Mouse (Mus musculus) kidney, postnatal 10 days (tissue): ENCODE data around the gene Prm1.
A peak's percentile ranks its signal among the peaks of the same experiment; 100 is the strongest.
"Not testable (repeated sequence)": the region's sequence is repeated elsewhere in the genome, so short reads cannot be mapped to it uniquely, and the experiment has no call there.

Source experiments
- DNase-seq: peaks from one replicate; pipeline ENCODE4 v3.0.0; 2021; ENCODE audit warnings: mixed read lengths

The Prm1 gene

DNA sequence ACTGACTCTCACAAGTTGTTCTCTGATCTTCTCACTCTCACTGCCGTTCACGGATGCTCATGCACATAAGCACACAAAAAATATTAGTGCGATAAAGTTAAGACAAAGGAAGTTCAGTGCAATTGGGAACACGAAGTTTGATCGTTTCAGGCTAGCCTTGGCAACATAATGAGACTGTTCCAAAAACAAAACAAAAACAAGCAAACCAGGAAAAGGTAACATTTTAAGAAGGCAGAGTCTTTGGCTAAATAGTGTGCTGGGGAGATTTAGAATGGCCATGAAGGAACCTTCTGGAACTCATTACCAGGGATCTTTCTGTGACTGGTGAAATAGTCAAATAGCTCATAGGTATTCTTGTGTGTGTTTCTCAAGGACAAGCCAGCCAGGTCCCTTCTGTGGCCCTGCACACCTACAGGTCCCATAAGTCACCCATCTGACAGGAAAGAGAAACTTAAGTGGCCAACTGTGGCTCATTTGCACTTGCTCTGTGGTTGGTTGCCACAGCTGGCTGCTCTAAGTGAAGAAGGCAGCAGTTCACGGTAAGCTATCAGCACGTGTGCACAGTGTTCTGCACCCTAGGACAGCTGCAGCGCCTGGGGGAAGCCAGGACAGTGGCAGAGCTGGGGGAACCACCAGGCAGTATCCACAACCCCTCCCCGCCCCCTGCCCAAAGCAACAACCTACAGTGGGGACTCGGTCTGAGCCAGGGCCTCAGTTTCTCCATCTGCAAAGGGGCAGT, at the start of gene Prm1:
Gene Prm1, minus strand, starts transcription at position 51 of the 739 bp plus-strand sequence.
- no peak for DNase-seq

DNA sequence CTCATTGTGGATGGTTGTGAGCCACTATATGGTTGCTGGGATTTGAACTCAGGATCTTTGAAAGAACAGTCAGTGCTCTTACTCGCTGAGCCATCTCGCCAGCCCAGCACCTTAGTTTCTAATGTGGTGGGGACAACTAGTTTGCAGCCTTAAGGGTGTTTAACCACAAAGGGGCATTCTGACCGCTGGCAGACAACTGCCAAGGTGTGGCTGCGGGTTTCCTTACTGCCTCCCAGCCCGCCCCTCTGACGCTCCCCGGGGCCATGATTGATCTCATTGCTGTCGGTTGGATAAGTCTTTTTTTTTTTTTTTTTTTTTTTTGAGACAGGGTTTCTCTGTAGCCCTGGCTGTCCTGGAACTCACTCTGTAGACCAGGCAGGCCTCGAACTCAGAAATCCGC, 46.6 kb upstream of the Prm1 start:
- DNase-seq, result not testable (repeated sequence)

DNA sequence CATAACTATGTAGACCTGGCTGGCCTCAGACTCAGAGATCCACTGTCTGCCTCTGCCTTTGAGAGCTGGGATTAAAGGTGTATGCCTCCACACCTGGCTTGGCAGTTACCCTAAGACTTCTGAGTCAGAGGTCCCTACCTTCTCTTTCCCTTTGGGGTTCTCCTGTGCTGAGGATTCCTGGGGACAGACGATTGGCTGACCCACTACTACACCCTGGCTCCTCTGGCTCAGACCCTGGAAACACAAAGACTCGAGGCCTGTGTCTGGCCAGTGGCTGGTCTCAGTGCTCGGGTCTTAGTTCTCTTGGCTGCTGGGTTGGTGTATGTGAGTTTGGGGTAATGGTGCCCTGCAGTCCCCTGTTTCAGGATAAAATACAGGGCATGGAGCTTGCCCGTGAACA, 45.3 kb upstream of the Prm1 start:
- no peak for DNase-seq

DNA sequence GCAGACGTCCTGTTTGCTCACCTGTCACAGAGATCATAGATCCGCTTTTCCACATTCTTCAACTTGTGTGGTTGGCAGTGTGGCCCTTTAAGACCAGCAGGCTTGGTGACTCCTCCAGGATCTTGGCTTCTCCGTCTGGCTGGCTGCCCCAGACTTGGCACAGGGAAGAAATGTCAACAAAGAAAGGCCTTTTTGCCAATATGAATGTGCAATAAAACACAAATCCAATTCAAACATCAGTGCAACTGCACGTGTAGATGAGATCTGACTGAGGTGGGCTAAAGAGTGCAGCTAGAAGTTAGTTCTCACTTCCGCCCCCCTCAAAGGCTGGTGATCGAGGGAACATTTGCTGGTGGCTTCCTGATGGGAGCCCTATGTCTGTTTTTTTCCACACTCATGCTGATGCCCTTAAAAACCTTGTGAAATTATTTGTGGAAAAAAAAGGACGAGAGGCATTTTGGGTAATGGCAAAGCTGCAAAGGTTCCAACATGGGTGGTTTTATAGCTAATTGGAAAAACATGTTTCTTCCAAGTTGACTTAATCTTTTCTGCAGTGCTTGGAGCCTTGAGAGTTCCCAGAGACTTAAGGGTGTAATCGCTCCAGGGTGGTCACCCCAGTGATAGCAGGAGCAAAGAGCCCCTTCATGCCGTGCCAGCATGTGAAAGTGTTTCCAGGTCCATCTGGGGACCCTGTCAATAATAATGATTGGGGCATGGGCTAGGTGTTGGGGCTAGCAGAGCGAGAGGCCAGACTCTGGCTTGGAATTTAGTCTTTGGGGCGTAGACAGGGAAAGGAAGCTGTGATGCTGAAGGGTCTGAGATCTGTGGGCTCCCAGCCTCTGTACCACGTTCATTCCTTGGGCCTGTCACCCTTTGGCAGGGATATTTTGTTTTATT, 44.6 kb upstream of the Prm1 start:
- peak; percentile 66 for DNase-seq

DNA sequence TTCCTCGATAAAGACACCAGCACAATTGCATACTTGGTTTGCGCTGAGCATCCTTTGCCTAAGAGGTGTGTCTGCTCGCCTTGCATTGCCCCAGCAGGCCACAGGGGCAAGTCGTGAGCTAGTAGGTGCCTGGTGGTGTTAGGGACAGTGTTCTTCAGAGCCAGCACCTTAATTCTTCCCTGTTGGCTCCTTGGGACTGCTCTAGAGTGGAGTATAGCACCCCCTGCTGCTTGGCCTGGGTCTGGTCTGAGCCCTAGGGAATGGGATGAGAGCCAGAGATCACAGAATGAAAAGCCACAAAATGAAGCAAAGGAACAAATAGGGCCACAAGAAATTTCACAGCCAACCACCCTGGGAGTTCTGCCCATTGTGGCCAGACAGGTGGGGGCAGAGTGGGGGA, 40.9 kb upstream of the Prm1 start:
- peak; percentile 84 for DNase-seq

DNA sequence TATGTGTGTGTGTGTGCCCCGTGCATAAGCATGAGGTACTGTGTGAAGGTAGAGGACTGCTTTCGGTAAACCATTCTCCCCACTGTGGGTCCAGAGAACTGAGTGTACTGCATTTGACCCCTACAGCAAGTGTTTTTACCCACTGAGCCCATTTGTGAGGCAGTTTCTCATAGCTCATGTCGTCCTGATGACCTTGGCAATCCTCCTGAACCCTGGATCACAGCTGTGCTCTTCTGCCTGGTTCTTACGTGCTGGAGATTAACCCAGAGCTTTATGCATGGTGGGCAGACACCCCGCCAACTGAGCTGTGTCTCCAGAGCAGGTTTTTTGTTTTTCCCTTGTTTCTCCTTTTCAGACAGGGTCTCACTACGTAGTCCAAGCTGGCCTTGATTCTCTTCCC, 40.3 kb upstream of the Prm1 start:
- DNase-seq, result no peak

DNA sequence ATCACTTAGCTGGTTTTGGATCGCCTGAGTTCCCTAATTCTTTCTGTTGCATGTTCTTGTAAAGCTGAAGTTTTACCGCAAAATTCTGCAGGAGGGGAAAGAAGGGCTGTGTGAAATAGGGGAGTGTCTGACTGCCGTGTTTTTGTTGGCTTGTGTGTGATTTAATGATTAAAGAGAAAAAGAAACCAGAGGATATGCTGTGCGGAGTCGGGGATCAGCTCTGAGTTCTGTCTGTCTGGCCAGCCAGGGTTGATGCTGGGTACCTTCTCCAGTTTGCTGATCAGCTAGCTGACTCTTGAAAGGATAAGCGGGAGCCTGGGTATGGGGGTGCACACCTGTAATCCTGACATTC, 38.7 kb upstream of the Prm1 start:
- DNase-seq, result no peak

DNA sequence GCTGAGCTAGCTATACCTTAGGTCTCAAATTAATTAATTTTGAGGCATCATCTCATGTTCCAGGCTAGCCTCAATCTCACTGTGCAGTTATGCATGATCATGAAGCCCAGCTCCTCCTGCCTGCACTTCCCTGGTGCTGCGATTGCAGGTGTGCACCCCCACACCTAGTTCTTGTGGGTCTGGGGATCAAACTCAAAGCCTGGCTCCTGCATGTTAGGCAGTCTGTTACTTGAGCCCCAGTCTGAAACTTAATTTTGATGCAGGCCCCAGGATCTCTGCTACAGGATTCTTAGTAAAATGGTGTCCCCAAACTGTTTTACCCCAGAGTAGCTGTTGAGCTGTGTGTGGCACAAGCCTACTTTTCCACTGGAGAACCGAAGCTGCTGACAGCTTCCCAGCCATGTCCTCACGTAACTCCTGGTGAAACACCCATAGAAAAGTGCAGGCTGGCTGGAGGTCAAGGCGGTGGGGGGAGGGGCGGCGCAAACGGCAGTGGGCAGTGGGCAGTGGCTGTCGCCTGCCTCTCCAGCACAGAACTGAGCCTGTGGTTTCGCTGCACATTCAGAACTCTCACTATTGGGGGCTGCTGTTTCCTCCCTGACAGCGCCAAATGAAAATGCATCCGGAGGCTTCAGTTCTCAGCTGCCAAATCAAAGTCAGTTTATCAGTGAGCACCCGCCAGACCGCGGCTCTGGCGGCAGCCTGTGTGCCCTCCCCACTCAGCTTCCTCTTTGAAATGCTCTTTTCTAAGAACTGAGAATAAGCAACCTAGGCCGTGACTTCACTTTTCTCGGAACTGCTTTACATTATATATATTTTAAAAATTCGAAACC, 38.1 kb upstream of the Prm1 start:
- peak; percentile 69 for DNase-seq

DNA sequence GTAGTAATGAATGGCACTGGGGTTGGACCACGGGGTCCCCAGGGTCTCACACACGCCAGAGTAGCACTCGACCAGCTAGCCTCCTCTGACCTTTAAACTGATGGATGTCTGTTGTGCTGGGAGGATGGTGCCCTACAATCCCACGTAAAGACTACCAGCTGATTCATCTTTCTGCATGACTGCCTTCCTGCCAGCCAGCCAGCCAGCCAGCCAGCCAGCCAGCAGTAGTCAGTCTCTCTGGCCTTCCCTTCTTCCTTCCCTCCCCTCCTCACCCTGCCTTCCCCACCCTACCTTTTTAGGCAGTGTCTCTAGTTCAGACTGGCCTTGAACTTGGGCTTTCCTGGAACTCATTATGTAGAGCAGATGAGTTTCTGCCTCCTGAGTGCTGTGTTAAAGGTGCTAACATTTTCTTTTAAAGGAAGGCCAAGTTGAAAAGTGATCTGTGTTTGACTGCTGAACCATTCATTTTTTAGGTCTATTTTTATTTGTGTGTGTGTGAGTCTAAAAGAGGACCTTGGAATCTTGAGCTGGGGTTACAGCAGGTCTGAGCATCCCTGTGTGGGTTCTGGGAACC, 36.7 kb upstream of the Prm1 start:
- DNase-seq, result peak; percentile 52

DNA sequence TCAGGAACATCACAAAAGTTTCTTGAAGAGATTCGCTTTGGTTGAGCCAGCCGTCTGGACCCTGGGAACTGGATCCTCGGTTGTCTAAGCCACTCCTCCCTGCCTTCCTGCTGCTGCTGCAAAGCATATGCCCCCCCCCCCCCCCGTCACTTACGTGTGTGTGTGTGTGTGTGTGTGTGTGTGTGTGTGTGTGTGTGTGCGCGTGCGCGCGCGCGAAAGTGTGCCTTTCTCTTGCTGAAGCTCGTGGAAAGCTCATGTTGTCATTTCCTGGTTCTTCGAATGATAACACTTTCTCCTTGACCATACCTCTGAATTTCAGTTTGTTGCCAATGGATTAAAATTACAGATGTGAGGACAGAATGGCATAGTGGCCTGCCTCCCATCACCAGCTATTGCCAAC, 34.4 kb upstream of the Prm1 start:
- DNase-seq, result no peak

DNA sequence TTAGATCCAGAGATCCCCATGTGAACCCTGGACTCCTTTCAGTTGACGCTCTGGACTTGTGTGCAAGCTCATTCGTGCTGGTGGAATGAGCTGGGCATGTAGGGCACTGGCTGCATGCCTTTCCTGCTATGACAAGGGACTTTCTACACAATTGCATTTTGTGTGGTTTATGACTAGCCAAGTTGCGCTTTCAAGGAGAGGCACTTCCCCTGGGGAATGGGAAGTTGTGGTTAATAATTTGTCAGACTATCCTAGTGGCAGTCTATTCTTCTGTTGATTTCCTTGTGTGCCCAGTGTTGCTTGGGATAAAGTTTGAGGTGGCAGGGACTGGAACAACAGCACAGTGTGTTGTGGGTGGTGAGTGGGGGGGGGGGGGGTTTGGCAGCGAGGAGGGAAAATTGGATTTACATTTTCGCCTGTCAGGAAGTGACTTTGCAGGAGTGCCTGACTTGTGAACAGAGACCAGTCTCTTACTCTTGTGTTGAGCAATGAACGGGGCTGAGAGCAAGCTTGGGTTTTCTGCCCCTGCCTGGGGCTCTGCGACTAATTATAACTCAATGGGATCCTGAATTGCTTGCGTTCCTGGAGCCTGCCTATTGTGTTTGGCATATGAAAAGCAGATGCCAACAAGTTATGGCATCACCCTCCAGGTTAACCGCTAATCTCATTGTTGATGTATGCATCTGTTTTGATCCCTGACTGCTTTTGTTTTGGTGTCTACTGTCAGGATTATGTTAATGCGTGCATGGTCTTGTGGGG, 33.0 kb upstream of the Prm1 start:
- DNase-seq, result no peak

DNA sequence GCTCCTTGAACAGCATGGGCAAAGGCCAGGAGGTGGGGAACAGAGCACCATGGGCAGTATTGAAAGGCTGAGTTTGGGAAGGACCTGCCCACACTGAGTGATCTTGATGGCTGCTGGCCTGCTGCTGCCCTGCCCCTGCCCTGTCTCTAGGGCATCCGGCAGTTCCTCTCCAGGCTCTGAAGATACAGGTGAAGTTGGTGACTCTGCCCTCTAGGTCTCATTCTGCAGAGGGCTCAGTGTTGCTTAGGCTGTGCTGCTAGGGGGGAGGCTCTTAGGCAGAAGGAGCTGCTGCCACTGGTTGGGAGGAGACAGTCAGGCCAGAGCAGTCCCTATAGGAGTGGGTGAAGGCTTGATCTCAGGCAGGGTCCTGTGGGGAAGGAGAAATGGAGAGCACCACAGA, 32.3 kb upstream of the Prm1 start:
- no peak for DNase-seq

DNA sequence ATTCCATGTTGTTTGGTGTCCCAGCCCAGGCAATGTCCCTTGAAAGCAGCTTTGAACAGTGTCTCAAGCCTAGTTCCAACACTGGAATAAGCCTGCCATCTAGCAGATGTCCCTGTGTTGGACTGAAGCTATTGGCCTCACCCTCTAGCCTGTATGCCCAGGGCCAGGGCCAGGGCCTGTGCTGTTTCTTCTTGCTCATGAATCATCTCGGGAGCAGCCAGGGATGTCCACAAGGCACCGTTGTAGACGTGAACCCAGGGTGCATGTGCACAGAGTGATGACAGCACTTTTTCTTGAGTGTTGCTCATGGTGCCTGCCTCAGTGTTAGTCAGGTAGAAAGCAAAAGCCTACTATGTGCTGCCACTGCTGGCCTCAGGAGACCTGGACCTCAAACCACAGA, 31.6 kb upstream of the Prm1 start:
- DNase-seq, result no peak

DNA sequence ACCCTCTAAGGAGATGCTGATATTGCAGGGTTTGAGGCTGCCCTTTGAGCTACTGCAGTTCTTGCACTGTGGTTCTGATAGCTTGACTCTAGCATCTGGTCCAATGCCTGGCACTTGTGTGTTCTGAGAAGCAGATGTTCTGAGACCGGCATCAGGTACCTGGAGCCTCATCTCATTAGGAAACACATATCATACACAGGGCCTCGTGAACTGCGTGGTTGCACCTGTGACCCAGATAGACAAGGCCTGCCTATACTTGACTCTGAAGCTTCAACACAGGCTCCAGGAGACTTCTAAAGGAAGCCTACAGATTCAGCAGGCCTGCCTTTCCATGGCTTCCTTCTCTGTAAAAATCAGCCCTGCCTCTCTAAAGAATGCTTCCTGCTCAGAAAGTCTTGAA, 30.7 kb upstream of the Prm1 start:
- no peak for DNase-seq

DNA sequence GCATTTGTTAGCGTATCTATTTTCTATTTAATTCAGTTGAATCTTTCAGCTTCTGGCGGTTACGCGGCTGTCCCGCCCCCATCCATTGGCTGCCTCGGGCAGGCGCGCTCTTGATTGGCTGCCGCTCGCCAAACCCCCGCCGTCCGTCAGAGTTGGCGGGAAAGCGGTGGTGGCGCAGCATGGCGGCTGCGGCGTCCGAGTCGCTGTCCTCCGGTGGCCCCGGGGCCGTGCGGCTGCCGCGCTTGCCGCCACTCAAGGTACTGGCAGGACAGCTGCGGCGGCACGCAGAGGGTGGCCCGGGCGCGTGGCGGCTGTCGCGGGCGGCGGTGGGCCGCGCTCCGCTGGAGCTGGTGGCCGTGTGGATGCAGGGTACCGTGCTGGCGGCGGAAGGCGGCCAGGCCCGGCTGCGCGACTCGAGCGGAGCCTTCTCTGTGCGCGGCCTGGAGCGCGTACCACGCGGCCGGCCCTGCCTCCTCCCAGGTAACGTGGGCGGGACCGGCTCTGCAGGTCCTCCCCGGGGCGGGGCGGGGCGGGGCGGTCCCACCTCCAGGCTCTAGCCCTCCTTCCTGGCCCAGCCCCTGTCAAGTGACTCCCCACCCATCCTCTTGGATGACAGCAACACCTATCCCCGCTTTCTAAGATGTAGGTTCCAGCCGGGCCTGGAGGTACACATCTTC, 29.4 kb upstream of the Prm1 start, which contains the start of gene Rmi2:
Gene Rmi2, plus strand, starts transcription at position 149 of the 677 bp plus-strand sequence.
- peak; percentile 93 for DNase-seq

DNA sequence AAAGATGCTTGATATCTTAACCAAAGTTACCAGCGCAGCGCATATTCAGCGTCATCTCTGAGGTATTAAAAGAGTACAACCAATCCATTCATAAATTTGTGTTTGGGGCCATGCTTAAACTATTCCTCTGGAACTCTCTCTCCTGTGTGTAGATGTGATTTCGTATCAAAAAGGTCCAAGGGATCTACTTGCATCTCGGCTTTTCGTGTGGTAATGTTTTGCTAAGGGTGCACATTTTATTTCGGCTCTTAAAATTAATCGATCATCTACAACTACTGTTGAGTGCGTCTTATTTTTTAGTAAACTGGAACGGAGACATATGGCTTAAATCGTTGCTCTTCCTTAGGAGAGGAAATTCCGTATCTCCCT, 28.9 kb upstream of the Prm1 start:
- no peak for DNase-seq

DNA sequence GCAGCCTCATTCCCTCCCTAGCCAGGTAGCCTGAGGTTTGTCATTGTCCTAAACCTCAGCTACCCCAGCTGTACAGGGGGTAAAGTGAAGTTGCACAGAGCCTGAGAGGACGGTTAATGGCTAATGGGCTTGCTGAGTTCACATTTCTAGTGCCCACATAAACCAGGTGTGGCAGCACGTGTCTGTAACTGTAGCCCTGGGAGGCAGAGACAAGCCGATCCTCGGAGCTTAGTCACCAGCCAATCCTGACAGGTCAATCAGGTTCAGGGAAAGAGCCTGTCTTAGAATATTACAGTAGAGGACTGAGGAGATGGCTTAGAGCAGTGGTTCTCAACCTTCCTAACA, 22.8 kb upstream of the Prm1 start:
- no peak for DNase-seq

DNA sequence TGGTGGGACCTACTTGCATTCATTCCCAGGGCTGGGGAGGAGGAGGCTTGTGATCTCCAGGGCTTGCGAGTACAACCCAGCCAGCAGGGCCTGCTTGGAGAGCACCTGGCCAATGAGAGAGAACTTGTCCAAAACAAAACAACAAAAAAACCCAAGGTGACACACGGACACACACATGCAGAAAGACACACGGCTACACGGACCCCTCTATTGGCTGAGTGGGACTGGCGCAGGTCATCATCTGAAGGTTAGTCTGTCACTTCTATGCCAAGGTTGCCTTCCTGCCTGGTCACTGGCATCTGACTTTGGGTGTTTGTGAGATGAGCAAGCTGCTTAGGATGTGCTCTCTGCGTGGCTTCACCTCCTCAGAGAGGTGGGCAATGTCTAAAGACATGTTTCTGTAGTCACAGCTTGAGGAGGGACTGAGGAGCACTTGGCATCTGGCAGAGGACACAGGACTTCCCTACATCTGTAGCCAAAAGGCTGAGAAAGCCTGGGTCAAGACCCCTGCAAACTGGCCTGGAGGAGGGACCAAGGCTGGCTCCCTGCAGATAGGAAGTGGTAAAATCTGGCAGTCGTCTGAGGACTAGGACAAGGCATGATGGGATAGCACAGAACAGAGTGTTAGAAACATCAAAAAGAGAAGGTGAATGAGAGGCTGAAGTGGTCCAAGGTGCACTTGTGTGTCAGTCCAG, 22.3 kb upstream of the Prm1 start:
- DNase-seq, result no peak

DNA sequence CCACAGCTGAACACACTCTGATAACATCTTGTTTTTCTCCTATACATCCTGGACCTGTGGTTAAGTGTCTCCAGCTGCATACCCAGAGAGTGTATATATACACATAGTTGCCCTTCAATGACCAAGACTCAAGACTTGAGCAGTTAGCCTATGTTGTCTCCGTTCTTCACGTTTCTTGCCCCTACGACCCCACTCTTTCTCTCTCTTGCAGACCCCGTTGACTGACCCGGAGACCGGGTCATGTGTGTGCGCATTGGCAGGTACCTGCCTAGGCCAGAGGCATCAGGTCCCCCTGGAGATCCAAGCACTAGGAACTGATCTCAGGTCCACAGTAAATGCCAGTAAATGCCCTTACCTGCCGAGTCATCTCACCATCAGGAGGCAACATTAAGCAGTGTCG, 21.6 kb upstream of the Prm1 start:
- no peak for DNase-seq

DNA sequence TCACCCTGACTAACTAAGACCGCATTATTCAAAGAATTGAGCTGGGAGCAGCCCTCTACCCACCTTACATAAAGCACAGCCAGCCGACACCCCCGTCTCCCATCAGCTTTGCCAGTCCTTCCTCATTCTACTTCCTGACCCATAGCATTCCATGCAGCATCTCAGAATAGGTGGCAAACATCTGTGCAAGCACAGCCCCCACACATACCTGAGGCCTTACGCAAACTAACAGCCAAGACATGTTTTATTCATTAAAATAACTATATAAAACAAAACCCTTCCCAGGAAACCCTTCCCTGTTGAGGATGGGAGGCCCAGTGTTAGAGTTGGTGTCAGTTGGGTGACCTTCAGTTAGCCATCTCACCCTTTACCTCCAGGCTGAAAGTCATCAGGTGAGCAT, 20.2 kb upstream of the Prm1 start:
- no peak for DNase-seq

DNA sequence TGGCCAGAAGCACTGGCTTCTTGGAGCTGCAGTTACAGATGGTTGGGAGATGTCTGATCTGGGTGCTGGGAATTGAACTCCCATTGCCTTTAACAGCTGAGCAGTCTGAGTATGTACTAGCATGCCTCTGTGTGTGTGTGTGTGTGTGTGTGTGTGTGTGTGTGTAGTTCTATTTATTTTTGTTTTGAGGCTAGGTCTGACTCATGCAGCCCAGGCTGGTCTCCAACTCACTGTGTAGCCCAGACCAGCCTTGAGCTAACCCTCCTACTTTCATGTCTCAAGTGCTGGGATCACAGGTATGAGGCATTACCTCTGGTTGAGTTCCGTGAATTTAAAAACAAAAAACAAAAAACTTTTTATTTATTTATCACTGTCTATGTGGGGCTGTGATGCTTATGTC, 18.9 kb upstream of the Prm1 start:
- no peak for DNase-seq
